Mouse (Mus musculus) heart, embryonic 11.5 days (tissue): ENCODE measurements at regions not wholly inside any gene's neighbourhood (a gene's known extent, or its start where the extent isn't known, plus 50 kb on each side); places are given as distances from the start of the nearest gene placed in this dataset.

ENCODE experiments used
- ATAC-seq: fragments of 200-750 bp; cut with Nextera tagmentation; replicated peaks from 2 replicates; pipeline ENCODE4 v1.8.0; 2017; ENCODE audit warnings: moderate library complexity; ENCODE audit not compliant: insufficient number of reproducible peaks, low FRiP score, low TSS enrichment
- H3K27ac ChIP-seq: fragments of 300-500 bp; sonication (generic); 2 replicates; pipeline ENCODE4 v1.5.1; 2014; ENCODE audit warnings: mild to moderate bottlenecking, low read depth, low read length
- H3K27me3 ChIP-seq: fragments of 300-500 bp; sonication (generic); 2 replicates; pipeline ENCODE4 v1.6.1; 2014; ENCODE audit warnings: mild to moderate bottlenecking, low read length, mixed read lengths; ENCODE audit not compliant: control insufficient read depth, insufficient read depth
- H3K36me3 ChIP-seq: fragments of 300-500 bp; sonication (generic); 2 replicates; pipeline ENCODE4 v1.6.1; 2014; ENCODE audit warnings: mild to moderate bottlenecking, low read length, moderate library complexity, mixed read lengths; ENCODE audit not compliant: control insufficient read depth, insufficient read depth
- H3K4me1 ChIP-seq: fragments of 300-500 bp; sonication (generic); 2 replicates; pipeline ENCODE4 v1.6.1; 2014; ENCODE audit warnings: low read length; ENCODE audit not compliant: control insufficient read depth, insufficient read depth
- H3K4me2 ChIP-seq: fragments of 300-500 bp; sonication (generic); 2 replicates; pipeline ENCODE4 v1.6.1; 2014; ENCODE audit warnings: mild to moderate bottlenecking, moderate library complexity
- H3K4me3 ChIP-seq: fragments of 300-500 bp; sonication (generic); 2 replicates; pipeline ENCODE4 v1.5.1; 2014; ENCODE audit warnings: low read depth, low read length
- H3K9ac ChIP-seq: fragments of 300-500 bp; sonication (generic); 2 replicates; pipeline ENCODE4 v1.6.1; 2014; ENCODE audit warnings: mild to moderate bottlenecking, low read depth, low read length, moderate library complexity
- H3K9me3 ChIP-seq: fragments of 300-500 bp; sonication (generic); replicated peaks from 2 replicates; pipeline ENCODE4 v1.6.1; 2016; ENCODE audit warnings: low read length; ENCODE audit not compliant: control insufficient read depth
- WGBS: fragments of 180-500 bp; shearing (Covaris S2); extraction: QIAGEN DNeasy Blood & Tissue Kit; methylation state at CpG from one replicate; pipeline ENCODE4 v1.1.7; 2014; ENCODE audit not compliant: insufficient replicate concordance; 5-methylcytosine and 5-hydroxymethylcytosine counted together

- Histone ChIP-seq H3K9ac (no peak overlapping the region), H3K4me1 (no peaks in the 10 kb centered on the region), H3K27ac (no peak overlapping the region), H3K36me3 (no peaks in the 10 kb centered on the region), H3K9me3 (no peaks in the 10 kb centered on the region), H3K27me3 (no peaks in the 10 kb centered on the region), H3K4me3 (no peak overlapping the region), H3K4me2 (no peak overlapping the region)
- ATAC-seq = no peak
- 79% methylated on average over 17 of the region's 17 CpGs for WGBS
Observed at GRCm38 (mm10) chr14:79878285-79879019, 105.4 kb upstream of the Olfm4 start.

- Histone ChIP-seq H3K9me3 (no peaks in the 10 kb centered on the region), H3K4me2 (no peak overlapping the region), H3K4me1 (no peaks in the 10 kb centered on the region), H3K4me3 (no peak overlapping the region), H3K27me3 (no peaks in the 10 kb centered on the region), H3K9ac (no peak overlapping the region), H3K27ac (no peak overlapping the region), H3K36me3 (no peaks in the 10 kb centered on the region)
- 45% methylated on average over 13 of the region's 13 CpGs for WGBS
- no peak for ATAC-seq
Observed at GRCm38 (mm10) chr14:79873062-79873461, 102.0 kb upstream of the Pcdh8 start.

GRCm38 (mm10) chr14:79872430-79872829, 101.3 kb upstream of the Pcdh8 start:
- Histone ChIP-seq H3K27ac (no peak overlapping the region), H3K36me3 (no peaks in the 10 kb centered on the region), H3K4me3 (no peak overlapping the region), H3K4me2 (no peak overlapping the region), H3K9ac (no peak overlapping the region), H3K9me3 (no peaks in the 10 kb centered on the region), H3K4me1 (no peaks in the 10 kb centered on the region), H3K27me3 (no peaks in the 10 kb centered on the region)
- ATAC-seq = no peak
- 13% methylated on average over 1 of the region's 1 CpGs for WGBS

GRCm38 (mm10) chr14:79869325-79869724, 98.2 kb upstream of the Pcdh8 start:
- WGBS = 52% methylated on average over 1 of the region's 1 CpGs
- Histone ChIP-seq H3K4me1 (no peaks in the 10 kb centered on the region), H3K4me3 (no peak overlapping the region), H3K9ac (no peak overlapping the region), H3K9me3 (no peaks in the 10 kb centered on the region), H3K36me3 (no peaks in the 10 kb centered on the region), H3K4me2 (no peak overlapping the region), H3K27me3 (no peaks in the 10 kb centered on the region), H3K27ac (no peak overlapping the region)
- ATAC-seq = no peak

GRCm38 (mm10) chr14:79856245-79856644, 85.1 kb upstream of the Pcdh8 start:
- Histone ChIP-seq H3K27ac (no peak overlapping the region), H3K4me2 (no peak overlapping the region), H3K9ac (no peak overlapping the region), H3K4me3 (no peak overlapping the region), H3K36me3 (no peaks in the 10 kb centered on the region), H3K4me1 (no peaks in the 10 kb centered on the region), H3K27me3 (no peaks in the 10 kb centered on the region), H3K9me3 (no peaks in the 10 kb centered on the region)
- no peak for ATAC-seq
- 84% methylated on average over 7 of the region's 7 CpGs for WGBS

GRCm38 (mm10) chr14:79854216-79854615, 83.1 kb upstream of the Pcdh8 start:
- ATAC-seq = no peak
- WGBS = 75% methylated on average over 5 of the region's 5 CpGs
- Histone ChIP-seq H3K27me3 (no peaks in the 10 kb centered on the region), H3K27ac (no peak overlapping the region), H3K4me3 (no peak overlapping the region), H3K9me3 (no peaks in the 10 kb centered on the region), H3K9ac (no peak overlapping the region), H3K36me3 (no peaks in the 10 kb centered on the region), H3K4me2 (no peak overlapping the region), H3K4me1 (no peaks in the 10 kb centered on the region)

GRCm38 (mm10) chr14:79852683-79853082, 81.6 kb upstream of the Pcdh8 start:
- Histone ChIP-seq H3K4me3 (no peak overlapping the region), H3K4me1 (no peaks in the 10 kb centered on the region), H3K27ac (no peak overlapping the region), H3K36me3 (no peaks in the 10 kb centered on the region), H3K27me3 (no peaks in the 10 kb centered on the region), H3K4me2 (no peak overlapping the region), H3K9me3 (no peaks in the 10 kb centered on the region), H3K9ac (no peak overlapping the region)
- ATAC-seq = no peak
- WGBS = 78% methylated on average over 10 of the region's 10 CpGs

GRCm38 (mm10) chr14:79851795-79852194, 80.7 kb upstream of the Pcdh8 start:
- Histone ChIP-seq H3K9me3 (no peaks in the 10 kb centered on the region), H3K4me2 (no peak overlapping the region), H3K36me3 (no peaks in the 10 kb centered on the region), H3K27me3 (no peaks in the 10 kb centered on the region), H3K27ac (no peak overlapping the region), H3K9ac (no peak overlapping the region), H3K4me3 (no peak overlapping the region), H3K4me1 (no peaks in the 10 kb centered on the region)
- ATAC-seq = no peak
- WGBS = 71% methylated on average over 7 of the region's 7 CpGs

- ATAC-seq = no peak
- H3K9ac ChIP-seq = no peak overlapping the region
- H3K9me3 ChIP-seq = no peaks in the 10 kb centered on the region
- H3K4me3 ChIP-seq = no peak overlapping the region
- H3K27me3 ChIP-seq = no peaks in the 10 kb centered on the region
- H3K36me3 ChIP-seq = no peaks in the 10 kb centered on the region
- no peaks in the 10 kb centered on the region for H3K4me1 ChIP-seq
- H3K4me2 ChIP-seq = no peak overlapping the region
- WGBS = 80% methylated on average over 10 of the region's 10 CpGs
- no peak overlapping the region for H3K27ac ChIP-seq
Observed at GRCm38 (mm10) chr14:79851231-79851630, 80.1 kb upstream of the Pcdh8 start.
